Comparison of ENCODE assay signal across 9 mouse cellular contexts in genomic region chr19:5730314-5731186, GRCm38 (mm10). TPM values are rescaled to one million over a fixed set of nuclear protein-coding genes. Genes with fewer than 3 reads are reported as not detected.
DNase-seq lines count a peak whose midpoint lies in the region; ATAC-seq and TF ChIP-seq lines count a peak whose summit lies in the region.
"Had no signal": no experiment of that assay in that cellular context is flagged by ENCODE, and none has a peak within 500 bp of the region (broad histone marks: within the 10 kb centered on the region; RNA-seq: fewer than 3 reads in every experiment).

No protein-coding gene starts in this region.

- peak overlapping the region; percentile 92 for H3K4me2 ChIP-seq in lung, embryonic 14.5 days
- H3K4me2 ChIP-seq in liver, embryonic 13.5 days, result peak overlapping the region; percentile 91

- H3K27ac ChIP-seq in lung, embryonic 14.5 days (ENCODE audit: low read depth), result no peak overlapping the region
- H3K27ac ChIP-seq in liver, embryonic 13.5 days, result peak overlapping the region; percentile 99

- H3K9me3 ChIP-seq in lung, embryonic 14.5 days (ENCODE audit: low read depth, low read length), result no peaks in the 10 kb centered on the region
- H3K9me3 ChIP-seq in liver, embryonic 13.5 days (replicated peaks), result no peaks in the 10 kb centered on the region

- no peak for ATAC-seq in lung, embryonic 14.5 days (ENCODE audit: insufficient read depth)
- no peak for ATAC-seq in liver, embryonic 13.5 days (ENCODE audit: low read depth)

- peaks cover 33% of the 10 kb centered on the region for H3K4me1 ChIP-seq in lung, embryonic 14.5 days (ENCODE audit: insufficient read depth)
- H3K4me1 ChIP-seq in liver, embryonic 13.5 days (replicated peaks), result peaks cover 57% of the 10 kb centered on the region

- H3K36me3 ChIP-seq in lung, embryonic 14.5 days (ENCODE audit: insufficient read depth), result peaks cover 10% of the 10 kb centered on the region; the same call in 1 of the 2 replicates
- H3K36me3 ChIP-seq in liver, embryonic 13.5 days, result peaks cover 12% of the 10 kb centered on the region

- no peaks in the 10 kb centered on the region for H3K27me3 ChIP-seq in lung, embryonic 14.5 days (ENCODE audit: insufficient read depth, low read length)
- peaks cover 18% of the 10 kb centered on the region for H3K27me3 ChIP-seq in liver, embryonic 13.5 days

- no peak for DNase-seq in lung, embryonic 14.5 days
- DNase-seq in lung, postnatal 14 days, result no peak
- peak; percentile 63 to 79 for DNase-seq in cerebellum, postnatal 14 days
- peak; percentile 53 for DNase-seq in heart, postnatal 4 days
- no peak for DNase-seq in liver, embryonic 13.5 days
- DNase-seq in thymus, postnatal 25 days, result peak; percentile 56
- DNase-seq in frontal cortex, adult 2 months (ENCODE audit: extremely low spot score in 1 of 2, low spot score in 1 of 2), result no peak
- DNase-seq in urinary bladder, adult 2 months (ENCODE audit: low spot score), result no peak

- peak overlapping the region; percentile 71 for H3K9ac ChIP-seq in lung, embryonic 14.5 days
- peak overlapping the region; percentile 100 for H3K9ac ChIP-seq in liver, embryonic 13.5 days

- peak overlapping the region; percentile 62 for H3K4me3 ChIP-seq in lung, embryonic 14.5 days (ENCODE audit: low read depth, low read length)
- peak overlapping the region; percentile 99 for H3K4me3 ChIP-seq in liver, embryonic 13.5 days (replicated peaks)

- 74% methylated on average over 29 of the region's 29 CpGs for WGBS in lung, embryonic 14.5 days
- 73% methylated on average over 29 of the region's 29 CpGs for WGBS in liver, embryonic 13.5 days (ENCODE audit: insufficient replicate concordance)

- no peak for TF ChIP-seq CTCF in lung, embryonic 14.5 days (IDR thresholded peaks at IDR 0.05; ENCODE audit: low read depth)

RNA-seq across cellular contexts. Expression of gene Fam89b, which starts 1.1 kb away (rescaled TPM):
- 108 and 116 TPM in 2 replicates for polyA plus RNA-seq in lung, embryonic 14.5 days (2014; fragmentation: Nextera tagmentation; extraction: Ambion mirVana)
- 10 to 100 TPM; 48.3 to 49.0 TPM for total RNA-seq in heart, postnatal 4 days (2021)
- polyA plus RNA-seq in liver, embryonic 13.5 days (2015; fragmentation: Nextera tagmentation; extraction: Ambion mirVana), result 44.5 and 47.0 TPM in 2 replicates
- polyA plus RNA-seq in frontal cortex, adult 2 months (2012; rRNA removed), result 56.1 and 65.8 TPM in 2 replicates
- 66.3 and 79.4 TPM in 2 replicates for polyA plus RNA-seq in urinary bladder, adult 2 months (2012; rRNA removed)

RNA-seq across cellular contexts. Expression of gene Ehbp1l1, which starts 4.4 kb away (rescaled TPM):
- polyA plus RNA-seq in lung, embryonic 14.5 days (2014; fragmentation: Nextera tagmentation; extraction: Ambion mirVana), result 15.5 and 17.4 TPM in 2 replicates
- 100 to 1,000 TPM; 179 to 191 TPM for total RNA-seq in heart, postnatal 4 days (2021)
- 105 and 111 TPM in 2 replicates for polyA plus RNA-seq in liver, embryonic 13.5 days (2015; fragmentation: Nextera tagmentation; extraction: Ambion mirVana)
- polyA plus RNA-seq in frontal cortex, adult 2 months (2012; rRNA removed), result 16.8 and 18.8 TPM in 2 replicates
- 97.4 and 116 TPM in 2 replicates for polyA plus RNA-seq in urinary bladder, adult 2 months (2012; rRNA removed)

RNA-seq across cellular contexts. Expression of gene Ltbp3, which starts 10.2 kb away (rescaled TPM):
- 51.8 and 55.9 TPM in 2 replicates for polyA plus RNA-seq in lung, embryonic 14.5 days (2014; fragmentation: Nextera tagmentation; extraction: Ambion mirVana)
- total RNA-seq in heart, postnatal 4 days (2021), result 10 to 100 TPM; 78.7 to 79.6 TPM
- polyA plus RNA-seq in liver, embryonic 13.5 days (2015; fragmentation: Nextera tagmentation; extraction: Ambion mirVana), result 1.1 and 2.7 TPM in 2 replicates
- 81.5 and 87.8 TPM in 2 replicates for polyA plus RNA-seq in frontal cortex, adult 2 months (2012; rRNA removed)
- polyA plus RNA-seq in urinary bladder, adult 2 months (2012; rRNA removed), result 132 and 164 TPM in 2 replicates

RNA-seq across cellular contexts. Expression of gene Kcnk7, which starts 26.4 kb away (rescaled TPM):
- 0.32 and 0.47 TPM in 2 replicates for polyA plus RNA-seq in lung, embryonic 14.5 days (2014; fragmentation: Nextera tagmentation; extraction: Ambion mirVana)
- total RNA-seq in heart, postnatal 4 days (2021), result not detected
- polyA plus RNA-seq in liver, embryonic 13.5 days (2015; fragmentation: Nextera tagmentation; extraction: Ambion mirVana), result 0.21 and 0.46 TPM in 2 replicates
- polyA plus RNA-seq in frontal cortex, adult 2 months (2012; rRNA removed), result 0.22 and 0.27 TPM in 2 replicates
- polyA plus RNA-seq in urinary bladder, adult 2 months (2012; rRNA removed), result 0.13 and 0.25 TPM in 2 replicates
- polyA plus RNA-seq: brain, embryonic 14.5 days had no signal

RNA-seq across cellular contexts. Expression of gene Scyl1, which starts 40.7 kb away (rescaled TPM):
- 74.8 and 84.5 TPM in 2 replicates for polyA plus RNA-seq in lung, embryonic 14.5 days (2014; fragmentation: Nextera tagmentation; extraction: Ambion mirVana)
- total RNA-seq in heart, postnatal 4 days (2021), result 10 to 100 TPM; 60.6 to 69.0 TPM
- polyA plus RNA-seq in liver, embryonic 13.5 days (2015; fragmentation: Nextera tagmentation; extraction: Ambion mirVana), result 25.2 and 27.5 TPM in 2 replicates
- 111 and 120 TPM in 2 replicates for polyA plus RNA-seq in frontal cortex, adult 2 months (2012; rRNA removed)
- polyA plus RNA-seq in urinary bladder, adult 2 months (2012; rRNA removed), result 104 and 123 TPM in 2 replicates

Comparison
In these comparisons a context has a peak if more than half of its experiments do, and no peak if none do; other contexts are left out.
1. DNase-seq: peak in cerebellum, postnatal 14 days (2 of 2), heart, postnatal 4 days (single experiment) and thymus, postnatal 25 days (single experiment); none in lung, embryonic 14.5 days (single experiment), lung, postnatal 14 days (single experiment), liver, embryonic 13.5 days (single experiment), frontal cortex, adult 2 months (0 of 2) and urinary bladder, adult 2 months (single experiment).
2. RNA of gene Ltbp3, which starts 10.2 kb away (polyA plus RNA-seq): 132 to 164 TPM in urinary bladder, adult 2 months, 81.5 to 87.8 TPM in frontal cortex, adult 2 months and 51.8 to 55.9 TPM in lung, embryonic 14.5 days; 1.1 to 2.7 TPM in liver, embryonic 13.5 days; every median in the first group is over 10 times any median in the second.